Comparison of ENCODE assay signal across 1 mouse cellular context in the genomic region with DNA sequence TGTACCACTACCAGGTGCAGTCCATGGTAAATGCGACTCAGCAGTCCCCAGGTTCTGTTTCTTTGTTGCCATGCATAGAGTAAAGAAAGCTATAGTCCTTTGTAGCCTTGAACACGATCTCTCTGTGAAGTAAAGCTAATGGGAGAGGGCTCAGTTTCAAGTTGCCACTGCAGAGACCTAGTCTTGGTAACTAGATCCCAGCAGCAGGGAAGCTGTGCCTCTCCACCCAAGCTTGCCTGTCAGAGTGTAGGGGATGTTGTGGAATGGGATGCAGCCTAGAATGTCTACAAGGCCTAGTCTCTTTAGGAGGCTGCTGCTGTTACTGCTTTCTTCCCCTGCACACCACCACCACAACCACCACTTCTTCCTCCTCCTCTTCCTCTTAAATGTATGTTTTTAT.
TF ChIP-seq lines count a peak whose summit lies in the region.

No protein-coding gene starts in this region.

TF ChIP-seq in CH12.LX, 34 proteins besides CTCF, POLR2A, EP300 and RAD21 (continued from another document):
- TF ChIP-seq ZNF384 (IDR thresholded peaks at IDR 0.05; ENCODE audit: low read depth, low read length) (no peak), GABPA (IDR thresholded peaks at IDR 0.05; ENCODE audit: insufficient replicate concordance, low read depth, low read length) (no peak)
